Mouse (Mus musculus) C2C12 (cell line): ENCODE results near the gene Adam1a.

Experiments
- CTCF ChIP-seq: IDR thresholded peaks from one replicate; pipeline ENCODE4 v1.5.1; 2011; ENCODE audit not compliant: control insufficient read depth, insufficient read depth, insufficient read length
- MAX ChIP-seq: IDR thresholded peaks from one replicate; pipeline ENCODE4 v1.6.1; 2011; ENCODE audit warnings: mild to moderate bottlenecking, control low read depth
- MYOD1 ChIP-seq: IDR thresholded peaks from one replicate; pipeline ENCODE4 v1.6.1; 2011; ENCODE audit warnings: low read depth; ENCODE audit not compliant: control insufficient read depth, insufficient read length

DNA sequence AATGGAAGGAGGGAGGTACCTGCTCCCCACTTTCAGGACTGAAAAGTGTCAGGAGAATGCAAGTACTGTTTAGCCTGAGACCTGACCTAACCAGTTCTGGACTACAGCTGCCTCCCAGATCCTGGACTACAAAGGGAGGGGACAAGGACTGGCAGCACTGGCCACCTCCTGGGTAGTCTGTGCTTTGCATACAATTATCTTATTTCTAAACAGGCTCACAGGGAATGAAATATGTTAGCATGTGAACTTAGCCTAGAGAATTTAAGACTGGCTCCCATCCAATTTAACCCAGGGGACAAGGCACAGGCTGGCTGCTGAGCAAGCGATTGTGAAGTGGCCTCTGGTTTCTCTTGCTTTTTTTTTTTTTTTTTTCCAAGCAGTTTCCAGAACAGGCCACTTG lies 25.5 kb upstream of the Adam1a start:
- TF ChIP-seq MAX (no peak), CTCF (no peak), MYOD1 (no peak)
